Mouse (Mus musculus) stomach, embryonic 16.5 days (tissue): ENCODE results near the gene Rtn4rl2. TPM values are rescaled to one million over a fixed set of nuclear protein-coding genes. Genes with fewer than 3 reads are reported as not detected.

ENCODE experiments used
- ATAC-seq: fragments of 200-750 bp; cut with Nextera tagmentation; 2 replicates; pipeline ENCODE4 v1.8.0; 2017; ENCODE audit warnings: moderate number of reproducible peaks, moderate TSS enrichment; ENCODE audit not compliant: insufficient read depth, low FRiP score
- H3K27ac ChIP-seq: fragments of 300-500 bp; sonication (generic); 2 replicates; pipeline ENCODE4 v1.5.1; 2014; ENCODE audit warnings: low read length
- H3K27me3 ChIP-seq: fragments of 300-500 bp; sonication (generic); 2 replicates; pipeline ENCODE4 v1.6.1; 2014; ENCODE audit warnings: low read length, control low read depth, mixed read lengths; ENCODE audit not compliant: control insufficient read depth, insufficient read depth
- H3K36me3 ChIP-seq: fragments of 300-500 bp; sonication (generic); 2 replicates; pipeline ENCODE4 v1.6.1; 2014; ENCODE audit warnings: low read length; ENCODE audit not compliant: control insufficient read depth, insufficient read depth
- H3K4me1 ChIP-seq: fragments of 300-500 bp; sonication (generic); 2 replicates; pipeline ENCODE4 v1.6.1; 2014; ENCODE audit warnings: low read length, control low read depth, mixed read lengths; ENCODE audit not compliant: control insufficient read depth, insufficient read depth
- H3K4me2 ChIP-seq: fragments of 300-500 bp; sonication (generic); 2 replicates; pipeline ENCODE4 v1.6.1; 2014; ENCODE audit warnings: low read depth, low read length, mixed read lengths
- H3K4me3 ChIP-seq: fragments of 300-500 bp; sonication (generic); replicated peaks from 2 replicates; pipeline ENCODE4 v1.5.1; 2014; ENCODE audit warnings: mild to moderate bottlenecking, low read length
- H3K9ac ChIP-seq: fragments of 300-500 bp; sonication (generic); 2 replicates; pipeline ENCODE4 v1.6.1; 2014; ENCODE audit warnings: low read length
- H3K9me3 ChIP-seq: fragments of 300-500 bp; sonication (generic); replicated peaks from 2 replicates; pipeline ENCODE4 v1.6.1; 2016; ENCODE audit warnings: low read length, control low read depth; ENCODE audit not compliant: control insufficient read depth
- WGBS: fragments of 180-500 bp; shearing (Covaris S2); extraction: QIAGEN DNeasy Blood & Tissue Kit; methylation state at CpG from one replicate; pipeline ENCODE4 v1.1.7; 2014; 5-methylcytosine and 5-hydroxymethylcytosine counted together
- microRNA-seq: library from miRNA; unstranded; fragments of <30 nt; microRNA quantifications from one replicate; pipeline ENCODE4, GENCODE M21; 2016
- polyA plus RNA-seq: library from polyadenylated mRNA; unstranded; fragments of >200 nt; fragmentation: Nextera tagmentation; extraction: Ambion mirVana; gene quantifications from 2 replicates; pipeline ENCODE4 v1.2.1, GENCODE M21; 2015

The Rtn4rl2 gene
- polyA plus RNA-seq, 1 experiment from 2014 or later, result 0.37 TPM

- ATAC-seq, result peak; percentile 85
- Histone ChIP-seq H3K4me1 (peaks cover 8% of the 10 kb centered on the region; the same call in 1 of the 2 replicates), H3K9ac (peak overlapping the region; percentile 47; the same call in 1 of the 2 replicates), H3K4me2 (0 out of 2 replicates have a peak overlapping the region, but pooled peaks have one; percentile 20), H3K4me3 (no peak overlapping the region), H3K9me3 (no peaks in the 10 kb centered on the region), H3K27ac (peak overlapping the region; percentile 91), H3K27me3 (no peaks in the 10 kb centered on the region), H3K36me3 (no peaks in the 10 kb centered on the region)
- 26% methylated on average over 10 of the region's 10 CpGs for WGBS
Observed at GRCm38 (mm10) chr2:84831666-84832391, 54.7 kb downstream of the Rtn4rl2 start.

- H3K4me1 ChIP-seq, result peaks cover 12% of the 10 kb centered on the region; the same call in 1 of the 2 replicates
- H3K27me3 ChIP-seq, result no peaks in the 10 kb centered on the region; the same call in 1 of the 2 replicates
- peak; percentile 31; the same call in 1 of the 2 replicates for ATAC-seq
- peak overlapping the region; percentile 67 for H3K4me3 ChIP-seq
- no peaks in the 10 kb centered on the region for H3K36me3 ChIP-seq
- no peak overlapping the region for H3K27ac ChIP-seq
- WGBS, result under 1% methylated on average over 29 of the region's 29 CpGs
- H3K9ac ChIP-seq, result peak overlapping the region; percentile 80
- peak overlapping the region; percentile 99 for H3K4me2 ChIP-seq
- no peaks in the 10 kb centered on the region for H3K9me3 ChIP-seq
Observed at GRCm38 (mm10) chr2:84827283-84827920, 59.1 kb downstream of the Rtn4rl2 start.

GRCm38 (mm10) chr2:84826488-84827282, 59.8 kb downstream of the Rtn4rl2 start, which contains the start of gene Timm10:
Gene Timm10, plus strand, starts transcription at chr2:84826997.
- Histone ChIP-seq H3K9me3 (no peaks in the 10 kb centered on the region), H3K9ac (peak within 1 kb of the TSS; percentile 80), H3K4me3 (peak within 1 kb of the TSS; percentile 67), H3K4me1 (peaks cover 6% of the 10 kb centered on the region; the same call in 1 of the 2 replicates), H3K27ac (no peak within 1 kb of the TSS), H3K36me3 (no peaks in the 10 kb centered on the region), H3K27me3 (no peaks in the 10 kb centered on the region; the same call in 1 of the 2 replicates), H3K4me2 (peak within 1 kb of the TSS; percentile 99)
- under 1% methylated on average over 34 of the region's 34 CpGs for WGBS
- ATAC-seq, result peak; percentile 84

DNA sequence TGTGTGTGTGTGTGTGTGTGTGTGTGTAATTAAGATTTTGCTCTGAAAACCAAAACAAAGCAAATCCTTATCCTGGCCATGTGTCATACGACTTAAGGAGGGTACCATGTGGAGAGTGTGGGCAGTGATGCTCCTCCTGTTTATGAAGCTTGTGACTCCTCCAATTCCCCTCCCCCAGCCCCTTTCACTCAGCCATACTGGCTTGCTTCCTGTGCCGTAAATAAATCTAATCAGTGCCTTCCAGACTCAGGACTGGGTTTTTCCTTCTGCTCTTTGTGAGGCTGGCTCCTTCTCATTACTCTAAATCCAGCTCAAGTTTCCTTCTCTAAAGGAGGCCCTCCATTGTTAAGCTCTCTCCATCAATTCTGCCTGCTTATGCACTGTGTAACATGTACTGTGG, 63.3 kb downstream of the Rtn4rl2 start:
- H3K9ac ChIP-seq, result no peak overlapping the region
- H3K4me1 ChIP-seq, result peaks cover 6% of the 10 kb centered on the region; the same call in 1 of the 2 replicates
- H3K27me3 ChIP-seq, result no peaks in the 10 kb centered on the region; the same call in 1 of the 2 replicates
- H3K27ac ChIP-seq, result no peak overlapping the region
- ATAC-seq, result no peak
- H3K4me3 ChIP-seq, result no peak overlapping the region
- WGBS, result 30% methylated on average over 2 of the region's 2 CpGs
- H3K4me2 ChIP-seq, result no peak overlapping the region
- no peaks in the 10 kb centered on the region for H3K36me3 ChIP-seq
- H3K9me3 ChIP-seq, result no peaks in the 10 kb centered on the region

GRCm38 (mm10) chr2:84822552-84822951, 64.0 kb downstream of the Rtn4rl2 start, which contains the start of gene Smtnl1:
Gene Smtnl1, minus strand, starts transcription at chr2:84822652.
- no peak for ATAC-seq
- Histone ChIP-seq H3K9me3 (no peaks in the 10 kb centered on the region), H3K4me1 (0 out of 2 replicates have a peak, but pooled peaks cover 4% of the 10 kb centered on the region), H3K4me2 (no peak within 1 kb of the TSS), H3K27ac (no peak within 1 kb of the TSS), H3K36me3 (no peaks in the 10 kb centered on the region), H3K9ac (no peak within 1 kb of the TSS), H3K27me3 (no peaks in the 10 kb centered on the region; the same call in 1 of the 2 replicates), H3K4me3 (no peak within 1 kb of the TSS)
- WGBS, result 40% methylated on average over 13 of the region's 13 CpGs

Small RNA genes lying within 50 kb of the gene (microRNA-seq; reads per million reads assigned to microRNA genes)
- not detected for gene Gm24332

Other genes starting within 250 kb of the Rtn4rl2 start
- 75.7 and 84.4 TPM in 2 replicates for gene Ctnnd1, start 235.9 kb downstream of the Rtn4rl2 start, polyA plus RNA-seq
- 0.26 TPM in 2 replicates for gene Btbd18, start 227.6 kb downstream of the Rtn4rl2 start, polyA plus RNA-seq
- gene Selenoh, start 215.9 kb downstream of the Rtn4rl2 start, polyA plus RNA-seq, result 184 and 203 TPM in 2 replicates
- gene Gm28635, start 208.7 kb downstream of the Rtn4rl2 start, polyA plus RNA-seq, result not detected in 2 replicates
- gene Med19, start 208.3 kb downstream of the Rtn4rl2 start, polyA plus RNA-seq, result 27.2 and 28.3 TPM in 2 replicates
- 125 and 127 TPM in 2 replicates for gene Tmx2, start 207.6 kb downstream of the Rtn4rl2 start, polyA plus RNA-seq
- 36.9 and 40.0 TPM in 2 replicates for gene Zdhhc5, start 171.5 kb downstream of the Rtn4rl2 start, polyA plus RNA-seq
- 26.6 and 28.4 TPM in 2 replicates for gene Clp1, start 159.4 kb downstream of the Rtn4rl2 start, polyA plus RNA-seq
- 7.4 and 8.0 TPM in 2 replicates for gene Ypel4, start 152.7 kb downstream of the Rtn4rl2 start, polyA plus RNA-seq
- 5.7 and 6.3 TPM in 2 replicates for gene Gm19426, start 143.1 kb downstream of the Rtn4rl2 start, polyA plus RNA-seq
- gene Serping1, start 111.3 kb downstream of the Rtn4rl2 start, polyA plus RNA-seq, result 98.2 and 102 TPM in 2 replicates
- gene Ube2l6, start 87.9 kb downstream of the Rtn4rl2 start, polyA plus RNA-seq, result 67.7 and 68.9 TPM in 2 replicates
- 0.42 and 1.7 TPM in 2 replicates for gene Smtnl1, start 64.1 kb downstream of the Rtn4rl2 start, polyA plus RNA-seq
- 36.7 and 45.6 TPM in 2 replicates for gene Timm10, start 59.7 kb downstream of the Rtn4rl2 start, polyA plus RNA-seq
- gene Slc43a1, start 47.9 kb downstream of the Rtn4rl2 start, polyA plus RNA-seq, result 20.8 TPM in 2 replicates
- gene Slc43a3, start 49.9 kb upstream of the Rtn4rl2 start, polyA plus RNA-seq, result 37.3 and 41.9 TPM in 2 replicates
- gene Prg2, start 93.8 kb upstream of the Rtn4rl2 start, polyA plus RNA-seq, result 2.2 and 2.4 TPM in 2 replicates
- gene Prg3, start 101.5 kb upstream of the Rtn4rl2 start, polyA plus RNA-seq, result 0.28 TPM in 1 of 2 replicates, not detected in the other
- 211 and 239 TPM in 2 replicates for gene Ssrp1, start 150.5 kb upstream of the Rtn4rl2 start, polyA plus RNA-seq
- 1.6 and 1.8 TPM in 2 replicates for gene P2rx3, start 150.8 kb upstream of the Rtn4rl2 start, polyA plus RNA-seq
- gene Tnks1bp1, start 161.3 kb upstream of the Rtn4rl2 start, polyA plus RNA-seq, result 66.9 and 81.6 TPM in 2 replicates
- 75.8 and 81.7 TPM in 2 replicates for gene Aplnr, start 249.5 kb upstream of the Rtn4rl2 start, polyA plus RNA-seq